Mouse (Mus musculus): ENCODE data around the gene Ubn1.

DNA sequence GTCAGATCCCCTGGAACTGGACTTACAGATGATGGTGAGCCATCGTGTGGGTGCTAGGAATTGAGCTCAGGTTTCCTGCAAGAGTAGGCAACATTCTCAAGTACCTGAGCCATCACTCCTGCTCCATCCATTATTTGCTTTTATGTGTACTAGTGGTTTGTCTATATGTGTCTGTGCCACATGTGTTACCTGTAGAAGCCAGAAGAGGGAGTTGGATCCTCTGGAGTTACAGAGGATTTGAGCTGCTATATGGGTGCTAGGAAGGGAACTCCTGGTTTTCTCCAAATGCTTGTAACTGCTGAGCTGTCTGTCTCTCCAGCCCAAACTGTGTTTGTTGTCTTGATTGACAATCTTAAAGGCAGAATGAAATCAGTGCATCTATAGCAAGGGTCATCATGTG is 8.3 kb downstream of the Ubn1 start:
- TF ChIP-seq CTCF (IDR thresholded peaks at IDR 0.05; ENCODE audit: low read depth, low read length) = no peak
- TF ChIP-seq POLR2A (IDR thresholded peaks at IDR 0.05; ENCODE audit: extremely low read depth, insufficient read depth, low read length) = no peak
